Mouse (Mus musculus) kidney, postnatal 0 days (tissue): ENCODE measurements around the gene Zfp13. TPM values are rescaled to one million over a fixed set of nuclear protein-coding genes. Genes with fewer than 3 reads are reported as not detected.
"Not testable (repeated sequence)": the region's sequence is repeated elsewhere in the genome, so short reads cannot be mapped to it uniquely, and the experiment has no call there.

ENCODE experiments used
- ATAC-seq: fragments of 200-750 bp; cut with Nextera tagmentation; replicated peaks from 2 replicates; pipeline ENCODE4 v1.8.0; 2017; ENCODE audit warnings: low read depth, moderate number of reproducible peaks, moderate TSS enrichment, moderate library complexity; ENCODE audit not compliant: low FRiP score
- DNase-seq: peaks from one replicate; pipeline ENCODE4 v3.0.0-alpha.2; 2016; ENCODE audit warnings: low spot score
- H3K27ac ChIP-seq: fragments of 300-500 bp; sonication (generic); 2 replicates; pipeline ENCODE4 v1.5.1; 2014; ENCODE audit warnings: mild to moderate bottlenecking
- H3K27me3 ChIP-seq: fragments of 300-500 bp; sonication (generic); 2 replicates; pipeline ENCODE4 v1.6.1; 2014; ENCODE audit warnings: low read length, mixed read lengths; ENCODE audit not compliant: insufficient read depth
- H3K36me3 ChIP-seq: fragments of 300-500 bp; sonication (generic); 2 replicates; pipeline ENCODE4 v1.6.1; 2014; ENCODE audit warnings: low read length, mixed read lengths; ENCODE audit not compliant: insufficient read depth
- H3K4me1 ChIP-seq: fragments of 300-500 bp; sonication (generic); replicated peaks from 2 replicates; pipeline ENCODE4 v1.6.1; 2014; ENCODE audit warnings: antibody characterized with exemption, low read length, mixed read lengths; ENCODE audit not compliant: insufficient read depth
- H3K4me2 ChIP-seq: fragments of 300-500 bp; sonication (generic); 2 replicates; pipeline ENCODE4 v1.6.1; 2014; ENCODE audit warnings: mild to moderate bottlenecking, low read length, moderate library complexity, mixed read lengths
- H3K4me3 ChIP-seq: fragments of 300-500 bp; sonication (generic); replicated peaks from 2 replicates; pipeline ENCODE4 v1.5.1; 2014; ENCODE audit warnings: low read depth, low read length
- H3K9ac ChIP-seq: fragments of 300-500 bp; sonication (generic); 2 replicates; pipeline ENCODE4 v1.6.1; 2014; ENCODE audit warnings: low read depth, low read length
- H3K9me3 ChIP-seq: fragments of 300-500 bp; sonication (generic); replicated peaks from 2 replicates; pipeline ENCODE4 v1.6.1; 2016; ENCODE audit warnings: low read length, inconsistent platforms, mixed read lengths
- CTCF ChIP-seq: IDR thresholded peaks from 2 replicates; pipeline ENCODE4 v1.5.1; 2016; ENCODE audit warnings: antibody characterized with exemption, low read depth, mild to moderate bottlenecking, moderate library complexity
- WGBS: fragments of 180-500 bp; shearing (Covaris S2); extraction: QIAGEN DNeasy Blood & Tissue Kit; methylation state at CpG from one replicate; pipeline ENCODE4 v1.1.7; 2014; 5-methylcytosine and 5-hydroxymethylcytosine counted together
- polyA plus RNA-seq: library from polyadenylated mRNA; unstranded; fragments of >200 nt; fragmentation: Nextera tagmentation; extraction: Ambion mirVana; gene quantifications from 2 replicates; pipeline ENCODE4 v1.2.1, GENCODE M21; 2015

Gene Zfp13
- polyA plus RNA-seq, 1 experiment from 2014 or later: 12.6 TPM

DNA sequence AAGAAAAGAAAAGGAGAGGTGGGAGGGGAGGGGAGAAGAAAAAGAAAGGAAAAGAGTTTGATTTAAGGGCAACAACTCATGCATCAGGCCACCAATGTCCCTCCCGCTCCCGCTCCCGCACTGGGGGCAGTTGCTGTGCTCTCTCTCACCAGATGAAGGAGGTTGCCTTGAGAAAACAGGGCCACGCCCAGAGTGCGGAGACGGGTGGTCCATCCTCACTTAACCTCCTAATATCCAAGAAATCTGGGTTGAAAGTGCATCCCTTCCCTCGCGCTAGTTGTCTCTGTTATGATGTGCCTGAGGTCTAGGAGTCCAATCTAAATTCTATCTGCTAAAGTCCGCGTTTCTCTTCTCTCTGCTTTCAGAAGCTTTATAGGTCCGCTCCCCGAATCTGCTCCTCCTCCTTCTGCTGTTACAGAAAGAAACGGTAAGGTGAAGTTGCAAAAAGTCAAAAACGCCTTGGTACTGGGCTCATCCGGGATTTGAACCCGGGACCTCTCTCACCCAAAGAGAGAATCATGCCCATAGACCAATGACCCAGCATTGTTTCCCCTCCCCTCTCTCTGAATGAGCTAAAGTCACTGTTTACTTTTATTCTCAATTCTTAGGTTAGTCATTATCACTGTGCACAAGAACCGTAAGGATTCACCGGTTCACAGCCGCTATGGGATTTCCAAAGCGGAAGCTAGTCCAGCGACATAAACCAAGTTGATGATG, 60.8 kb downstream of the Zfp13 start:
- Histone ChIP-seq H3K4me3 (peak overlapping the region; percentile 33), H3K27me3 (peaks cover 17% of the 10 kb centered on the region), H3K36me3 (no peaks in the 10 kb centered on the region), H3K4me1 (peaks cover 9% of the 10 kb centered on the region), H3K9ac (0 out of 2 replicates have a peak overlapping the region, but pooled peaks have one; percentile 27), H3K9me3 (no peaks in the 10 kb centered on the region), H3K27ac (no peak overlapping the region), H3K4me2 (peak overlapping the region; percentile 53)
- ATAC-seq: no peak
- DNase-seq: no peak
- 13% methylated on average over 21 of the region's 21 CpGs for WGBS
- no peak for TF ChIP-seq CTCF

DNA sequence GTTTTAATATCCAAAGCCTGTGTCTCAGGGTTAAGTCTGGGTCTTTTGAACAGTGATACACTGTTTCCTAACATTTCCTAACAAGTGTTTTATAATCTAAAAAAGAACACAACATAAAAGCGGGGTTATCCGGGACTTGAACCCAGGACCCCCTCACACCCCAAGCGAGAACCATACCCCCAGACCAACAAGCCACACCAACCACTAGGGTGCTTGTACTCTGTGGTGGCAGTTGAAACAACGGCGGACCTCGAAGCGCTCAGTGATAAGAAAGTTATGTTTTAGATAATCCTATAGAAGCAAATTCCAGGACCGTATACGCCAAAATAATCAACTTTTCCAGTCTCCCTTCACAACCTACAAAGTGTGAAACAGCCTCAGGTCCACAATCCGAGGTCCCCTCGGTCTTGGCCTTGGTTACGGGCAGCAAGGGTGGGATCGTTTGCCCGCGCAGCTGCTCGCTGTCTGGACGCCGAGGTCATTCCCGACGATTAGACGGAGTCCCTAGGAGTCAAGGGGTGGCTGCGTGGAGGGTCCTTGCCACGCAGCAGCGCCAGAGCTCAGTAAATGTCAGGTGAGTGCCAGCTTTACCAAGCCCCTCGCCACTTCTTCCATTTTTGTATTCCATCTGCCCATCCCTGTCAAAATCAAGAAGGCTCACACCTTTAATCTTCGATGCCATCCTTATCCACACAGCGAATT, 61.6 kb downstream of the Zfp13 start:
- ATAC-seq (no peak), DNase-seq (no peak)
- peak overlapping the region; percentile 33 for H3K4me3 ChIP-seq
- peak overlapping the region; percentile 53 for H3K4me2 ChIP-seq
- no peak for TF ChIP-seq CTCF
- H3K9me3 ChIP-seq: no peaks in the 10 kb centered on the region
- 8% methylated on average over 27 of the region's 27 CpGs for WGBS
- no peaks in the 10 kb centered on the region for H3K36me3 ChIP-seq
- H3K9ac ChIP-seq: 0 out of 2 replicates have a peak overlapping the region, but pooled peaks have one; percentile 27
- H3K27ac ChIP-seq: no peak overlapping the region
- peaks cover 9% of the 10 kb centered on the region for H3K4me1 ChIP-seq
- peaks cover 17% of the 10 kb centered on the region for H3K27me3 ChIP-seq

GRCm38 (mm10) chr17:23535046-23535788, 64.1 kb downstream of the Zfp13 start:
- Histone ChIP-seq H3K4me2 (peak overlapping the region; percentile 28), H3K27me3 (peaks cover 17% of the 10 kb centered on the region)
- not testable (repeated sequence) for H3K9me3 ChIP-seq, H3K4me1 ChIP-seq, DNase-seq, H3K27ac ChIP-seq, H3K4me3 ChIP-seq, H3K9ac ChIP-seq, H3K36me3 ChIP-seq
- WGBS: under 1% methylated on average over 17 of the region's 29 CpGs
- ATAC-seq: peak; percentile 62; the same call in 1 of the 2 replicates

GRCm38 (mm10) chr17:23533591-23534490, 65.4 kb downstream of the Zfp13 start:
- not testable (repeated sequence) for H3K4me3 ChIP-seq, ATAC-seq, H3K27ac ChIP-seq, H3K4me1 ChIP-seq, H3K9ac ChIP-seq, H3K36me3 ChIP-seq, H3K9me3 ChIP-seq, DNase-seq, H3K4me2 ChIP-seq
- peaks cover 11% of the 10 kb centered on the region for H3K27me3 ChIP-seq
- WGBS: 10% methylated on average over 10 of the region's 23 CpGs

GRCm38 (mm10) chr17:23531408-23531807, 67.9 kb downstream of the Zfp13 start:
- not testable (repeated sequence) for H3K36me3 ChIP-seq, ATAC-seq
- 31% methylated on average over 1 of the region's 1 CpGs for WGBS

More at GRCm38 (mm10) chr17:23531408-23531807, 67.9 kb downstream of the Zfp13 start:
- not testable (repeated sequence) for H3K4me1 ChIP-seq, H3K27ac ChIP-seq, H3K4me3 ChIP-seq, H3K4me2 ChIP-seq, H3K9ac ChIP-seq, H3K27me3 ChIP-seq, H3K9me3 ChIP-seq, DNase-seq

Other genes starting within 250 kb of the Zfp13 start
- not detected in 2 replicates for gene Vmn2r116, start 214.9 kb downstream of the Zfp13 start, polyA plus RNA-seq
- gene Vmn2r117, start 119.8 kb downstream of the Zfp13 start, polyA plus RNA-seq: not detected in 2 replicates
- 16.8 and 19.1 TPM in 2 replicates for gene Zfp213, start 35.2 kb downstream of the Zfp13 start, polyA plus RNA-seq
- not detected in 2 replicates for gene Zscan10, start 1.4 kb upstream of the Zfp13 start, polyA plus RNA-seq
- 0.66 and 0.92 TPM in 2 replicates for gene Mmp25, start 45.8 kb upstream of the Zfp13 start, polyA plus RNA-seq
- gene Bicdl2, start 61.0 kb upstream of the Zfp13 start, polyA plus RNA-seq: 2.1 and 2.4 TPM in 2 replicates
- gene Hcfc1r1, start 74.1 kb upstream of the Zfp13 start, polyA plus RNA-seq: 116 and 120 TPM in 2 replicates
- 32.3 and 35.5 TPM in 2 replicates for gene Thoc6, start 74.4 kb upstream of the Zfp13 start, polyA plus RNA-seq
- gene Tnfrsf12a, start 78.0 kb upstream of the Zfp13 start, polyA plus RNA-seq: 47.0 and 50.0 TPM in 2 replicates
- 131 and 155 TPM in 2 replicates for gene Cldn6, start 79.8 kb upstream of the Zfp13 start, polyA plus RNA-seq
- gene Cldn9, start 84.5 kb upstream of the Zfp13 start, polyA plus RNA-seq: 41.2 and 41.8 TPM in 2 replicates
- gene 1520401A03Rik, start 123.3 kb upstream of the Zfp13 start, polyA plus RNA-seq: 0.05 and 0.30 TPM in 2 replicates
- gene Pkmyt1, start 126.8 kb upstream of the Zfp13 start, polyA plus RNA-seq: 21.1 and 24.5 TPM in 2 replicates
- 16.0 and 17.9 TPM in 2 replicates for gene Paqr4, start 141.4 kb upstream of the Zfp13 start, polyA plus RNA-seq
- gene Kremen2, start 146.3 kb upstream of the Zfp13 start, polyA plus RNA-seq: 0.29 and 0.52 TPM in 2 replicates
- gene Flywch1, start 172.1 kb upstream of the Zfp13 start, polyA plus RNA-seq: 74.6 and 74.7 TPM in 2 replicates
- gene Flywch2, start 186.6 kb upstream of the Zfp13 start, polyA plus RNA-seq: 40.9 and 46.8 TPM in 2 replicates
- gene Srrm2, start 191.0 kb upstream of the Zfp13 start, polyA plus RNA-seq: 304 and 321 TPM in 2 replicates
- 1,058 and 1,143 TPM in 2 replicates for gene Elob, start 229.6 kb upstream of the Zfp13 start, polyA plus RNA-seq
- gene Prss33, start 236.6 kb upstream of the Zfp13 start, polyA plus RNA-seq: 0.11 TPM in 1 of 2 replicates, not detected in the other
- gene Prss32, start 244.4 kb upstream of the Zfp13 start, polyA plus RNA-seq: not detected in 2 replicates
- gene Prss41, start 244.7 kb upstream of the Zfp13 start, polyA plus RNA-seq: 2.8 and 3.1 TPM in 2 replicates